Mouse (Mus musculus) bone marrow, adult 2 months (tissue): Measurements from ENCODE around the gene Col25a1.

Experiments used
- CTCF ChIP-seq: fragments of 200-500 bp; IDR thresholded peaks from 2 replicates; pipeline ENCODE4 v1.5.1; 2011; ENCODE audit warnings: low read length, control low read depth; ENCODE audit not compliant: control insufficient read depth, insufficient read depth
- POLR2A ChIP-seq: fragments of 200-500 bp; IDR thresholded peaks from 2 replicates; pipeline ENCODE4 v1.6.1; 2011; ENCODE audit warnings: low read depth, mild to moderate bottlenecking, control low read depth, low read length, borderline replicate concordance; ENCODE audit not compliant: control insufficient read depth

- TF ChIP-seq CTCF (no peak), POLR2A (no peak)
These were observed 342.7 kb downstream of the Col25a1 start for GRCm38 (mm10) chr3:130473970-130474369.
